Mouse (Mus musculus) neural tube, embryonic 15.5 days (tissue): ENCODE results near the gene Siglecg. TPM values are rescaled to one million over a fixed set of nuclear protein-coding genes. Genes with fewer than 3 reads are reported as not detected.
"Not testable (repeated sequence)": the region's sequence is repeated elsewhere in the genome, so short reads cannot be mapped to it uniquely, and the experiment has no call there.

Experiments used
- ATAC-seq: fragments of 200-750 bp; cut with Nextera tagmentation; 2 replicates; pipeline ENCODE4 v1.8.0; 2017; ENCODE audit warnings: mild to moderate bottlenecking, moderate TSS enrichment, moderate library complexity; ENCODE audit not compliant: low FRiP score
- H3K27ac ChIP-seq: fragments of 300-500 bp; sonication (generic); replicated peaks from 2 replicates; pipeline ENCODE4 v1.5.1; 2015; ENCODE audit warnings: mild to moderate bottlenecking, inconsistent platforms
- H3K27me3 ChIP-seq: fragments of 300-500 bp; sonication (generic); replicated peaks from 2 replicates; pipeline ENCODE4 v1.6.1; 2015; ENCODE audit warnings: inconsistent platforms
- H3K36me3 ChIP-seq: fragments of 300-500 bp; sonication (generic); 2 replicates; pipeline ENCODE4 v1.6.1; 2015; ENCODE audit warnings: inconsistent platforms
- H3K4me1 ChIP-seq: fragments of 300-500 bp; sonication (generic); 2 replicates; pipeline ENCODE4 v1.6.1; 2015; ENCODE audit warnings: inconsistent platforms
- H3K4me2 ChIP-seq: fragments of 300-500 bp; sonication (generic); 2 replicates; pipeline ENCODE4 v1.6.1; 2015; ENCODE audit warnings: inconsistent platforms, mild to moderate bottlenecking, moderate library complexity
- H3K4me3 ChIP-seq: fragments of 300-500 bp; sonication (generic); replicated peaks from 2 replicates; pipeline ENCODE4 v1.5.1; 2015; ENCODE audit warnings: mild to moderate bottlenecking, inconsistent platforms
- H3K9ac ChIP-seq: fragments of 300-500 bp; sonication (generic); replicated peaks from 2 replicates; pipeline ENCODE4 v1.6.1; 2015; ENCODE audit warnings: mild to moderate bottlenecking, inconsistent platforms
- H3K9me3 ChIP-seq: fragments of 300-500 bp; sonication (generic); replicated peaks from 2 replicates; pipeline ENCODE4 v1.6.1; 2016; ENCODE audit warnings: inconsistent platforms
- WGBS: fragments of 180-500 bp; shearing (Covaris S2); methylation state at CpG from one replicate; pipeline ENCODE4 v1.1.7; 2015; ENCODE audit warnings: mixed read lengths; 5-methylcytosine and 5-hydroxymethylcytosine counted together
- polyA plus RNA-seq: library from polyadenylated mRNA; unstranded; fragments of >200 nt; fragmentation: Nextera tagmentation; extraction: Ambion mirVana; gene quantifications from 2 replicates; pipeline ENCODE4 v1.2.1, GENCODE M21; 2015

Gene Siglecg
- polyA plus RNA-seq = 0.08 and 0.41 TPM in 2 replicates

GRCm38 (mm10) chr7:43408131-43408553 is at the start of gene Siglecg:
Siglecg (plus strand) TSS chr7:43408204.
- ATAC-seq = no peak
- H3K4me2 ChIP-seq = no peak within 1 kb of the TSS

GRCm38 (mm10) chr7:43358556-43358955 is 49.4 kb upstream of the Siglecg start:
- H3K9ac ChIP-seq = no peak overlapping the region
- no peak overlapping the region for H3K4me2 ChIP-seq
- H3K4me1 ChIP-seq = no peaks in the 10 kb centered on the region
- H3K36me3 ChIP-seq = no peaks in the 10 kb centered on the region
- H3K9me3 ChIP-seq = no peaks in the 10 kb centered on the region
- 98% methylated on average over 3 of the region's 3 CpGs for whole genome bisulfite sequencing
- ATAC-seq = no peak
- H3K4me3 ChIP-seq = no peak overlapping the region
- H3K27ac ChIP-seq = no peak overlapping the region
- no peaks in the 10 kb centered on the region for H3K27me3 ChIP-seq

More at GRCm38 (mm10) chr7:43408131-43408553, at the start of gene Siglecg:
- Histone ChIP-seq H3K27ac (no peak within 1 kb of the TSS), H3K9ac (no peak within 1 kb of the TSS), H3K27me3 (no peaks in the 10 kb centered on the region), H3K36me3 (no peaks in the 10 kb centered on the region), H3K4me1 (no peaks in the 10 kb centered on the region), H3K4me3 (no peak within 1 kb of the TSS), H3K9me3 (no peaks in the 10 kb centered on the region)
- WGBS = 90% methylated on average over 4 of the region's 4 CpGs

GRCm38 (mm10) chr7:43361442-43361841 is 46.6 kb upstream of the Siglecg start:
- Histone ChIP-seq H3K4me2 (no peak overlapping the region), H3K9ac (no peak overlapping the region), H3K27ac (no peak overlapping the region), H3K36me3 (no peaks in the 10 kb centered on the region), H3K9me3 (no peaks in the 10 kb centered on the region), H3K4me1 (no peaks in the 10 kb centered on the region), H3K27me3 (no peaks in the 10 kb centered on the region), H3K4me3 (no peak overlapping the region)
- 94% methylated on average over 1 of the region's 1 CpGs for WGBS
- no peak for ATAC-seq

GRCm38 (mm10) chr7:43362021-43362420 is 46.0 kb upstream of the Siglecg start:
- no peak overlapping the region for H3K9ac ChIP-seq
- H3K4me1 ChIP-seq = no peaks in the 10 kb centered on the region
- no peak overlapping the region for H3K4me2 ChIP-seq
- ATAC-seq = no peak
- H3K27ac ChIP-seq = no peak overlapping the region
- 78% methylated on average over 4 of the region's 4 CpGs for WGBS
- H3K27me3 ChIP-seq = no peaks in the 10 kb centered on the region
- H3K4me3 ChIP-seq = no peak overlapping the region
- no peaks in the 10 kb centered on the region for H3K9me3 ChIP-seq
- no peaks in the 10 kb centered on the region for H3K36me3 ChIP-seq

GRCm38 (mm10) chr7:43378226-43378625 is 29.8 kb upstream of the Siglecg start:
- Histone ChIP-seq H3K4me2 (no peak overlapping the region), H3K4me1 (no peaks in the 10 kb centered on the region), H3K9ac (no peak overlapping the region), H3K27me3 (no peaks in the 10 kb centered on the region), H3K4me3 (no peak overlapping the region), H3K9me3 (no peaks in the 10 kb centered on the region), H3K36me3 (no peaks in the 10 kb centered on the region), H3K27ac (no peak overlapping the region)
- 18% methylated on average over 5 of the region's 5 CpGs for WGBS
- peak; percentile 59; the same call in 1 of the 2 replicates for ATAC-seq

- ATAC-seq = no peak
- WGBS = 82% methylated on average over 8 of the region's 8 CpGs
Measured at GRCm38 (mm10) chr7:43392349-43393121, 15.5 kb upstream of the Siglecg start.

GRCm38 (mm10) chr7:43399501-43399900 is 8.5 kb upstream of the Siglecg start:
- Histone ChIP-seq H3K36me3 (no peaks in the 10 kb centered on the region), H3K9me3 (no peaks in the 10 kb centered on the region), H3K27me3 (no peaks in the 10 kb centered on the region), H3K4me2 (no peak overlapping the region), H3K4me1 (no peaks in the 10 kb centered on the region), H3K9ac (no peak overlapping the region), H3K27ac (no peak overlapping the region), H3K4me3 (no peak overlapping the region)
- WGBS = 91% methylated on average over 2 of the region's 2 CpGs
- no peak for ATAC-seq

More at GRCm38 (mm10) chr7:43392349-43393121, 15.5 kb upstream of the Siglecg start:
- no peaks in the 10 kb centered on the region for H3K36me3 ChIP-seq
- no peaks in the 10 kb centered on the region for H3K4me1 ChIP-seq
- H3K27me3 ChIP-seq = no peaks in the 10 kb centered on the region
- H3K4me3 ChIP-seq = no peak overlapping the region
- no peak overlapping the region for H3K4me2 ChIP-seq
- H3K9ac ChIP-seq = no peak overlapping the region
- no peak overlapping the region for H3K27ac ChIP-seq
- no peaks in the 10 kb centered on the region for H3K9me3 ChIP-seq

- Histone ChIP-seq H3K4me1 (no peaks in the 10 kb centered on the region), H3K9me3 (no peaks in the 10 kb centered on the region), H3K27me3 (no peaks in the 10 kb centered on the region), H3K36me3 (no peaks in the 10 kb centered on the region), H3K27ac (no peak overlapping the region), H3K9ac (no peak overlapping the region), H3K4me3 (no peak overlapping the region), H3K4me2 (no peak overlapping the region)
- no peak for ATAC-seq
- 11% methylated on average over 2 of the region's 2 CpGs for WGBS
Measured at GRCm38 (mm10) chr7:43402718-43403117, 5.3 kb upstream of the Siglecg start.

GRCm38 (mm10) chr7:43407573-43407972 is 431 bp upstream of the Siglecg start:
- Histone ChIP-seq H3K9ac (no peak overlapping the region), H3K27me3 (no peaks in the 10 kb centered on the region), H3K36me3 (no peaks in the 10 kb centered on the region), H3K9me3 (no peaks in the 10 kb centered on the region), H3K4me2 (no peak overlapping the region), H3K4me3 (no peak overlapping the region), H3K4me1 (no peaks in the 10 kb centered on the region), H3K27ac (no peak overlapping the region)
- WGBS = 91% methylated on average over 3 of the region's 3 CpGs
- no peak for ATAC-seq

GRCm38 (mm10) chr7:43409084-43409483 is 1.1 kb downstream of the Siglecg start:
- H3K4me1 ChIP-seq = no peaks in the 10 kb centered on the region
- H3K4me2 ChIP-seq = no peak overlapping the region
- no peaks in the 10 kb centered on the region for H3K36me3 ChIP-seq
- H3K9me3 ChIP-seq = no peaks in the 10 kb centered on the region
- no peak for ATAC-seq
- no peaks in the 10 kb centered on the region for H3K27me3 ChIP-seq
- no peak overlapping the region for H3K4me3 ChIP-seq
- no peak overlapping the region for H3K27ac ChIP-seq
- WGBS = 81% methylated on average over 3 of the region's 3 CpGs
- H3K9ac ChIP-seq = no peak overlapping the region

- not testable (repeated sequence) for H3K9me3 ChIP-seq, ATAC-seq, H3K9ac ChIP-seq, H3K36me3 ChIP-seq, H3K4me1 ChIP-seq, H3K27ac ChIP-seq, H3K27me3 ChIP-seq, H3K4me2 ChIP-seq, H3K4me3 ChIP-seq
- 49% methylated on average over 4 of the region's 4 CpGs for WGBS
Measured at GRCm38 (mm10) chr7:43411724-43412123, 3.7 kb downstream of the Siglecg start.

GRCm38 (mm10) chr7:43417298-43417697 is 9.3 kb downstream of the Siglecg start:
- no peaks in the 10 kb centered on the region for H3K36me3 ChIP-seq
- H3K9ac ChIP-seq = no peak overlapping the region
- ATAC-seq = no peak
- no peak overlapping the region for H3K4me2 ChIP-seq
- H3K4me3 ChIP-seq = no peak overlapping the region
- H3K9me3 ChIP-seq = no peaks in the 10 kb centered on the region
- WGBS = 90% methylated on average over 10 of the region's 10 CpGs
- H3K27ac ChIP-seq = no peak overlapping the region
- H3K27me3 ChIP-seq = no peaks in the 10 kb centered on the region
- H3K4me1 ChIP-seq = no peaks in the 10 kb centered on the region
